Mouse (Mus musculus): ENCODE measurements around the gene Hexa.

DNA sequence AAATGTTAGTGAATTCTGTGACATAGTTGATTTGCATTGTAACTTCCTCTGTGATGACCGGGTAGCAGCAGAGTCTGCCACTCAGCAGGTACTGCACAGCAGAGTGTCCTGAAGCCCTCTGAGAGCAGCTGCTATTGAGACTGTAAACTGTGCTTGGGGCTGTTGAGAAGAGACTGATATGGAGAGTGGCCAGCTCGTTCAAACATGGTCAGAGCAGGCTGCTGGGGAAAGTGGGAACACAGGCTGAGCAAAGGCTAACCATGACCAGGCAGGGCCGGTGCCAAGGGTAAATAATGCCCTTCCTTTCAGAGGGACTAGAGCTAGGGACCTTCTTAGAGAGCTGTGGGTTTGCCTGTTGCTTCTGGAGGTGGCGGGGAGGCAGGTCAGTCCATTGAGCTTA, 14.4 kb downstream of the Hexa start:
- TF ChIP-seq CTCF (IDR thresholded peaks at IDR 0.05): no peak
- no peak for TF ChIP-seq EP300 (IDR thresholded peaks at IDR 0.05)

All from lung, postnatal 0 days (tissue).